Mouse (Mus musculus) heart, postnatal 0 days (tissue): ENCODE measurements around the gene B4galnt2.

Experiments
- CTCF ChIP-seq: IDR thresholded peaks from 2 replicates; pipeline ENCODE4 v1.5.1; 2016; ENCODE audit warnings: antibody characterized with exemption, control low read depth, low read depth
- EP300 ChIP-seq: IDR thresholded peaks from 2 replicates; pipeline ENCODE4 v1.6.1; 2016; ENCODE audit warnings: antibody characterized with exemption, low read depth

GRCm38 (mm10) chr11:95904290-95904689 is 10.4 kb downstream of the B4galnt2 start:
- TF ChIP-seq CTCF (no peak), EP300 (no peak)
